Mouse (Mus musculus) lung, embryonic 15.5 days (tissue): ENCODE results near the gene Slc16a3. TPM values are rescaled to one million over a fixed set of nuclear protein-coding genes. Genes with fewer than 3 reads are reported as not detected.

Experiments
- ATAC-seq: fragments of 200-750 bp; cut with Nextera tagmentation; 2 replicates; pipeline ENCODE4 v1.8.0; 2017; ENCODE audit warnings: moderate number of reproducible peaks, borderline replicate concordance; ENCODE audit not compliant: low FRiP score, low TSS enrichment; ENCODE audit errors: extremely low read depth
- H3K27ac ChIP-seq: fragments of 300-500 bp; sonication (generic); 2 replicates; pipeline ENCODE4 v1.5.1; 2015; ENCODE audit warnings: moderate library complexity, mild to moderate bottlenecking, inconsistent platforms
- H3K27me3 ChIP-seq: fragments of 300-500 bp; sonication (generic); 2 replicates; pipeline ENCODE4 v1.6.1; 2015; ENCODE audit warnings: inconsistent platforms
- H3K36me3 ChIP-seq: fragments of 300-500 bp; sonication (generic); 2 replicates; pipeline ENCODE4 v1.6.1; 2015; ENCODE audit warnings: inconsistent platforms
- H3K4me1 ChIP-seq: fragments of 300-500 bp; sonication (generic); 2 replicates; pipeline ENCODE4 v1.6.1; 2015; ENCODE audit warnings: inconsistent platforms
- H3K4me2 ChIP-seq: fragments of 300-500 bp; sonication (generic); 2 replicates; pipeline ENCODE4 v1.6.1; 2015; ENCODE audit warnings: inconsistent platforms, mild to moderate bottlenecking, moderate library complexity
- H3K4me3 ChIP-seq: fragments of 300-500 bp; sonication (generic); 2 replicates; pipeline ENCODE4 v1.5.1; 2015; ENCODE audit warnings: mild to moderate bottlenecking, inconsistent platforms
- H3K9ac ChIP-seq: fragments of 300-500 bp; sonication (generic); 2 replicates; pipeline ENCODE4 v1.6.1; 2015; ENCODE audit warnings: inconsistent platforms
- H3K9me3 ChIP-seq: fragments of 300-500 bp; sonication (generic); 2 replicates; pipeline ENCODE4 v1.6.1; 2016; ENCODE audit warnings: inconsistent platforms
- WGBS: fragments of 180-500 bp; shearing (Covaris S2); methylation state at CpG from one replicate; pipeline ENCODE4 v1.1.7; 2015; 5-methylcytosine and 5-hydroxymethylcytosine counted together
- polyA plus RNA-seq: library from polyadenylated mRNA; unstranded; fragments of >200 nt; fragmentation: Nextera tagmentation; extraction: Ambion mirVana; gene quantifications from 2 replicates; pipeline ENCODE4 v1.2.1, GENCODE M21; 2015

Gene Slc16a3
- polyA plus RNA-seq, 1 experiment from 2014 or later = 67.1 TPM

GRCm38 (mm10) chr11:120962050-120962771 lies 13.9 kb downstream of the Slc16a3 start:
- Histone ChIP-seq H3K4me2 (no peak overlapping the region), H3K9ac (no peak overlapping the region), H3K4me3 (no peak overlapping the region), H3K27me3 (no peaks in the 10 kb centered on the region), H3K9me3 (no peaks in the 10 kb centered on the region), H3K4me1 (peaks cover 9% of the 10 kb centered on the region; the same call in 1 of the 2 replicates), H3K27ac (no peak overlapping the region), H3K36me3 (peaks cover 74% of the 10 kb centered on the region)
- ATAC-seq = no peak
- WGBS = 88% methylated on average over 13 of the region's 13 CpGs

- WGBS = 83% methylated on average over 7 of the region's 7 CpGs
- Histone ChIP-seq H3K4me1 (peaks cover 7% of the 10 kb centered on the region; the same call in 1 of the 2 replicates), H3K4me3 (no peak overlapping the region), H3K36me3 (peaks cover 81% of the 10 kb centered on the region), H3K27ac (no peak overlapping the region), H3K4me2 (no peak overlapping the region), H3K9me3 (no peaks in the 10 kb centered on the region), H3K27me3 (no peaks in the 10 kb centered on the region), H3K9ac (no peak overlapping the region)
- ATAC-seq = no peak
Measured at GRCm38 (mm10) chr11:120962909-120963308, 14.6 kb downstream of the Slc16a3 start.

- H3K4me1 ChIP-seq = no peaks in the 10 kb centered on the region
- H3K9ac ChIP-seq = no peak overlapping the region
- H3K27me3 ChIP-seq = no peaks in the 10 kb centered on the region
- ATAC-seq = no peak
- no peak overlapping the region for H3K27ac ChIP-seq
- H3K36me3 ChIP-seq = peaks cover 87% of the 10 kb centered on the region
- 77% methylated on average over 10 of the region's 10 CpGs for WGBS
- H3K9me3 ChIP-seq = no peaks in the 10 kb centered on the region
- no peak overlapping the region for H3K4me3 ChIP-seq
- no peak overlapping the region for H3K4me2 ChIP-seq
Measured at GRCm38 (mm10) chr11:120964195-120965157, 16.2 kb downstream of the Slc16a3 start.

DNA sequence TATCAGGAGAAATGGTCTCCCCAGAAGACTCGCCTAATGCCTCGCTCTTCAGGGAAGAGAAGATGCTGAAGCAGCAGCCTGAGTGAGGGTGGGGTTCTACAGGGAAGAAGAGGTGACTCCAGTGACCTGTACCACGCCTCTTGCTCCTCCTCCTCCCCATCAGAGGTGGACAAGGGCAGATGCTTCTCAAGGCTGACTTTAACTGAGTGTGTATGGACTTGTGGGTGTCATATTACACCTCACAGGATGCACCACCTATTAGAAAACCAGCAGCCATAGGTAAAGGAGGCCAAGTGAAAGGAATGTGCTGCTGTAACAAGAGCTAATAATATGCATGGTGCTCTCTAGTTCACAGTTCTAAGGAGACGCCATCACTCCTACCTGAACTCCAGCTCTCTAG lies 17.3 kb downstream of the Slc16a3 start:
- Histone ChIP-seq H3K36me3 (peaks cover 98% of the 10 kb centered on the region), H3K27ac (no peak overlapping the region), H3K9me3 (no peaks in the 10 kb centered on the region), H3K4me3 (no peak overlapping the region), H3K27me3 (no peaks in the 10 kb centered on the region), H3K4me2 (no peak overlapping the region), H3K9ac (no peak overlapping the region), H3K4me1 (no peaks in the 10 kb centered on the region)
- no peak for ATAC-seq
- 73% methylated on average over 4 of the region's 4 CpGs for WGBS

GRCm38 (mm10) chr11:120969742-120970141 lies 21.5 kb downstream of the Slc16a3 start:
- Histone ChIP-seq H3K9me3 (no peaks in the 10 kb centered on the region), H3K27ac (no peak overlapping the region), H3K9ac (no peak overlapping the region), H3K36me3 (peaks cover 99% of the 10 kb centered on the region), H3K27me3 (no peaks in the 10 kb centered on the region), H3K4me3 (no peak overlapping the region), H3K4me1 (no peaks in the 10 kb centered on the region), H3K4me2 (no peak overlapping the region)
- ATAC-seq = no peak
- WGBS = 94% methylated on average over 5 of the region's 5 CpGs

DNA sequence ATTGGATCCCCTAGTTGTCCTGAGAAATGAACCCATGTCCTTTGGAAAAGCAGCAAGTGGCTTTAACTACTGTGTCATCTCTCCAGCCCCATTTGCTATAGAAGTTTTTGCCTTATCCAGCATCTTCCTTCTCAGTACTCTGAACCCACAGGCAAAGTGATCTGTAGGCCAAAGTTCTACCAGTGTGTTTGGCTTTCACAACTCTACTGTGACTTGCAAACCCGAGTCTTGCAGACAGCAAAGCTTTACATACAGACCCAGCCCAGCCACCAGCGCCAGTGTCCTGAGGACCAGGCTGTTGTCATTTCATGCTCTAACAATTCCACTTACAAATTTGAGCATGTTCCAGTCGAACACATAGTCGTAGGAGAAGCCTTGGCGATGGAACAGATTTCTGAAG lies 23.0 kb downstream of the Slc16a3 start:
- no peaks in the 10 kb centered on the region for H3K27me3 ChIP-seq
- ATAC-seq = no peak
- H3K9ac ChIP-seq = no peak overlapping the region
- H3K9me3 ChIP-seq = no peaks in the 10 kb centered on the region
- H3K4me1 ChIP-seq = no peaks in the 10 kb centered on the region
- 90% methylated on average over 5 of the region's 5 CpGs for WGBS
- H3K4me3 ChIP-seq = no peak overlapping the region
- H3K27ac ChIP-seq = no peak overlapping the region
- peaks cover 99% of the 10 kb centered on the region for H3K36me3 ChIP-seq
- H3K4me2 ChIP-seq = no peak overlapping the region

DNA sequence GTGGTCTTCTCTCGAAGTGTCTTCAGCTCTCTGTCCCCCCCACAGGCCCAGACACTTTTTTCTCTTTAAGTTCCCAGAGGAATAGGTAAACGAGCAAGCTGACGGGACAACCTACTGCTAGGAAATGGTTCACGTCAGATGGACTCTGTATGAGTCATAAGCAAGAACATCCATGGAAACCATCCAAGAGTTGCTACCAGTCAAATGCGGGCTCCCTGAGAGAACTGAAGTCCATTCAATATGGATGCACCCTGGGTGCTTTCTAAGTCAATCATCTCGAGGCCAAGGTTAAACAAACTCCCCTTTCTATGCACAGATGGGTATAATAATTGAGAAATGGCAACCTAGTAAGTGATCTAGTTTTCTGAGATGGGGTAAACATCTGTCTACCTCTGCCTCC lies 25.0 kb downstream of the Slc16a3 start:
- no peak overlapping the region for H3K4me3 ChIP-seq
- H3K36me3 ChIP-seq = peaks cover 98% of the 10 kb centered on the region
- WGBS = 73% methylated on average over 6 of the region's 6 CpGs
- H3K9ac ChIP-seq = no peak overlapping the region
- H3K27ac ChIP-seq = no peak overlapping the region
- no peaks in the 10 kb centered on the region for H3K27me3 ChIP-seq
- no peak for ATAC-seq
- no peak overlapping the region for H3K4me2 ChIP-seq
- H3K9me3 ChIP-seq = no peaks in the 10 kb centered on the region
- no peaks in the 10 kb centered on the region for H3K4me1 ChIP-seq

DNA sequence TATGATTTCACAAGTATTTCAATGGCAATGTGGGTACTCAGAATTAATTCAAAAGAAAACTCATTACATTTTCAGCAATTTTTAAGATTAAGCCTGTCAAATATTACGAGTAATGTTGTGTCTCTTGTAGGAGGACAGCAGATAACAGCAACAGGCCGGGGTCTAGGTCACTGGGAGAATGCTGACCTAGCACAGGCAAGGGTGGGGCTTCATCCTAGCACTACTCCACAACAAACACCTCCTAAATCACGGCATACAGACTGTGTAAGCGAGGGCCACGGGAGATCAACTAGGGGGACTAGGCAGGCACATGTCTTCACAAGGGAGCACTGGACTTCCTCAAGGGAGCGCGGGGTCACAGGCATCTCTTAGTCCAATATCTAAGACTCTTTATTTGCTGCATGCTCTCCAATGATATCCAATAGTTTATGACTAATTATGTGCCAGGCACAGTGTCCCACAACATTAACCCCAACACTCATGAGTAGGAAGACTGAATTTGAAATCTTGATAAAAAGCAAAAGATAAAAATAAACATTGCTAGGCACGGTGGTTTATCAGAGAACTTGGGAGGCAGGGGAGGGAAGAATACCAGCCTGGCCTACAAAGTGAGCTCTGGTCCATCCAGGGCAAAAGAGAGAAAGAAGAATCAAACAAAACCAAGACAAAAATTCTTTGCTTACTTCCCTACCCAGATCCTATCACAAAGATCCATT lies 31.6 kb downstream of the Slc16a3 start:
- Histone ChIP-seq H3K36me3 (peaks cover 89% of the 10 kb centered on the region), H3K9me3 (no peaks in the 10 kb centered on the region), H3K4me3 (no peak overlapping the region), H3K9ac (no peak overlapping the region), H3K27ac (no peak overlapping the region), H3K4me2 (no peak overlapping the region), H3K27me3 (no peaks in the 10 kb centered on the region), H3K4me1 (peaks cover 5% of the 10 kb centered on the region; the same call in 1 of the 2 replicates)
- WGBS = 56% methylated on average over 8 of the region's 8 CpGs
- no peak for ATAC-seq

- whole genome bisulfite sequencing = 65% methylated on average over 9 of the region's 9 CpGs
- H3K27me3 ChIP-seq = no peaks in the 10 kb centered on the region
- H3K4me1 ChIP-seq = peaks cover 7% of the 10 kb centered on the region; the same call in 1 of the 2 replicates
- no peak overlapping the region for H3K9ac ChIP-seq
- no peak overlapping the region for H3K4me2 ChIP-seq
- H3K9me3 ChIP-seq = no peaks in the 10 kb centered on the region
- peaks cover 85% of the 10 kb centered on the region for H3K36me3 ChIP-seq
- H3K4me3 ChIP-seq = no peak overlapping the region
- no peak overlapping the region for H3K27ac ChIP-seq
- ATAC-seq = no peak
Measured at GRCm38 (mm10) chr11:120980427-120981035, 32.3 kb downstream of the Slc16a3 start.

- H3K9ac ChIP-seq = no peak overlapping the region
- H3K4me2 ChIP-seq = no peak overlapping the region
- H3K4me1 ChIP-seq = peaks cover 7% of the 10 kb centered on the region; the same call in 1 of the 2 replicates
- no peaks in the 10 kb centered on the region for H3K9me3 ChIP-seq
- ATAC-seq = no peak
- H3K4me3 ChIP-seq = no peak overlapping the region
- H3K27ac ChIP-seq = no peak overlapping the region
- WGBS = 88% methylated on average over 4 of the region's 4 CpGs
- H3K27me3 ChIP-seq = no peaks in the 10 kb centered on the region
- H3K36me3 ChIP-seq = peaks cover 81% of the 10 kb centered on the region
Measured at GRCm38 (mm10) chr11:120981661-120982060, 33.4 kb downstream of the Slc16a3 start.

DNA sequence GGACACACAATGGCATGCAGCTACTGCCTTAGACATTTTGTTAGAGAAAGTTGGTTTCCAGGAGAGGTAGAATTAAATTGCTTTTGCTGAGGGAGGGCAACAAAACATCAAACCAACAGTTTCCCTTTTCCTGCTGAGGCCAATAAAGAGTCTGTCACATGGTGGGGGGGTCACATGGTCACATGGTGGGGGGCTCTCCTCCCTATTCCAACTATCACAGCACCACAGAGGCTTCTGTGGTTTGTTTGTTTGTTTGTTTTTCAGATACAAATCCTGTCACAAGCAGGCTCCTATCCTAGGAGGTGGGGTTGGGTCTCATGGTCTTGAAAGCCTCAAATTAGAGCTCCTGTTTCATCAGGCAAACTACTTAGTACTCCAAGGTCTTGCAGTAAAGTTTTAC lies 34.2 kb downstream of the Slc16a3 start:
- Histone ChIP-seq H3K4me3 (no peak overlapping the region), H3K4me1 (peaks cover 7% of the 10 kb centered on the region; the same call in 1 of the 2 replicates), H3K27ac (no peak overlapping the region), H3K9me3 (no peaks in the 10 kb centered on the region), H3K4me2 (no peak overlapping the region), H3K27me3 (no peaks in the 10 kb centered on the region), H3K9ac (no peak overlapping the region), H3K36me3 (peaks cover 74% of the 10 kb centered on the region)
- no peak for ATAC-seq
